Mouse (Mus musculus) limb, embryonic 11.5 days (tissue): ENCODE data around the gene Atp5mpl. TPM values are rescaled to one million over a fixed set of nuclear protein-coding genes. Genes with fewer than 3 reads are reported as not detected.

Source experiments
- ATAC-seq: fragments of 200-750 bp; cut with Nextera tagmentation; 2 replicates; pipeline ENCODE4 v1.8.0; 2017; ENCODE audit warnings: low read depth; ENCODE audit not compliant: insufficient number of reproducible peaks, low FRiP score, low TSS enrichment
- DNase-seq: peaks from one replicate; pipeline ENCODE4 v3.0.0-alpha.2; 2015; ENCODE audit warnings: low spot score
- H3K27ac ChIP-seq: fragments of 300-500 bp; sonication (generic); replicated peaks from 2 replicates; pipeline ENCODE4 v1.5.1; 2014; ENCODE audit warnings: low read depth, mild to moderate bottlenecking, low read length
- H3K27me3 ChIP-seq: fragments of 300-500 bp; sonication (generic); 2 replicates; pipeline ENCODE4 v1.6.1; 2014; ENCODE audit warnings: mild to moderate bottlenecking, low read length, mixed read lengths; ENCODE audit not compliant: control insufficient read depth, insufficient read depth
- H3K36me3 ChIP-seq: fragments of 300-500 bp; sonication (generic); 2 replicates; pipeline ENCODE4 v1.6.1; 2014; ENCODE audit warnings: mild to moderate bottlenecking, low read length, moderate library complexity, mixed read lengths; ENCODE audit not compliant: control insufficient read depth, insufficient read depth
- H3K4me1 ChIP-seq: fragments of 300-500 bp; sonication (generic); 2 replicates; pipeline ENCODE4 v1.6.1; 2014; ENCODE audit warnings: low read length, mixed read lengths; ENCODE audit not compliant: control insufficient read depth, insufficient read depth
- H3K4me2 ChIP-seq: fragments of 300-500 bp; sonication (generic); 2 replicates; pipeline ENCODE4 v1.6.1; 2014; ENCODE audit warnings: low read depth, mild to moderate bottlenecking, moderate library complexity; ENCODE audit not compliant: severe bottlenecking
- H3K4me3 ChIP-seq: fragments of 300-500 bp; sonication (generic); 2 replicates; pipeline ENCODE4 v1.5.1; 2014; ENCODE audit warnings: low read depth, low read length
- H3K9ac ChIP-seq: fragments of 300-500 bp; sonication (generic); 2 replicates; pipeline ENCODE4 v1.6.1; 2014; ENCODE audit warnings: mild to moderate bottlenecking, low read length
- H3K9me3 ChIP-seq: fragments of 300-500 bp; sonication (generic); 2 replicates; pipeline ENCODE4 v1.6.1; 2016; ENCODE audit warnings: low read length; ENCODE audit not compliant: control insufficient read depth
- WGBS: fragments of 180-500 bp; shearing (Covaris S2); extraction: QIAGEN DNeasy Blood & Tissue Kit; methylation state at CpG from one replicate; pipeline ENCODE4 v1.1.7; 2014; 5-methylcytosine and 5-hydroxymethylcytosine counted together
- polyA plus RNA-seq: library from polyadenylated mRNA; unstranded; fragments of >200 nt; fragmentation: Nextera tagmentation; extraction: Ambion mirVana; gene quantifications from 2 replicates; pipeline ENCODE4 v1.2.1, GENCODE M21; 2014

Gene Atp5mpl
- polyA plus RNA-seq, 1 experiment from 2014 or later = 670 TPM

DNA sequence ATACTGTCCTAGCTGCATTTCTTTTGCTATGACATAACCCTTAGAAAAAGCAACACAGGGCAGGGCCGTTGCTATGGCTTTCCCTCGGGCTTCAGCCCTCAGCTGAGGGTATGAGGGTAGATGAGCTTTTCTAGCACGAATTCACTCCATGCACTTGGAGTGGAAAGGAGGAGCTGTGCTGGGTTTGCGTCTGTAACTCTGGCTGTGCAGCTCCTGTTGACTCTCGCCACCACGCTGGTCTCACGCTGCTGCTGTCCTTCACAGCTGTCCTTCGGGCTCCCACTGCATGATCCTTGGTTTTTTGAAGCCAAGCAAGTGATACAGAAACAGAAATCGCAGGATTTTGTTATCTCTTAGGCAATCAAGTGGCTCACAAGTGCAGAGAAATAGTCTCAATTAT, 20.0 kb upstream of the Atp5mpl start:
- Histone ChIP-seq H3K4me1 (no peaks in the 10 kb centered on the region), H3K4me3 (no peak overlapping the region), H3K9me3 (no peaks in the 10 kb centered on the region), H3K27me3 (no peaks in the 10 kb centered on the region), H3K36me3 (no peaks in the 10 kb centered on the region), H3K9ac (no peak overlapping the region), H3K4me2 (no peak overlapping the region), H3K27ac (no peak overlapping the region)
- 53% methylated on average over 9 of the region's 9 CpGs for WGBS
- no peak for DNase-seq
- no peak for ATAC-seq

DNA sequence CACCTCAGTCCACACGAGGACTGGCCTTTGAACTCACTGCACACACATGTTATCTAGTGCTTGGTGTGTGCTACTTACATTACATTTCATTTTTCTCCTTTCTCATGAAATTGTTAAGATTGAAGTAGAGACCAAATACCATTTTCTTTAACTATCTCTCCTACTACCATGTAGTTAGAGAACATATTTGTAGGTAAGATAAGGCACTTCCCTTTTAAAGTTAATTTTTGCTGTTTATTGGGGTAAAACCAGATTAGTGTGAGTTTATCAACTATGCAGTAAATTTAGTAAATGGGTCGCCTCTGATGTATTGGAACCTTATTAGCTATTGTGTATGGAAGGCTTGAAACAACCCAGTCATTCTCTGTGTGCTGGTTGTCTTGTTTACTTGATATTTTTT, 16.4 kb upstream of the Atp5mpl start:
- H3K27me3 ChIP-seq = no peaks in the 10 kb centered on the region
- no peaks in the 10 kb centered on the region for H3K9me3 ChIP-seq
- WGBS = 63% methylated on average over 2 of the region's 2 CpGs
- no peak overlapping the region for H3K4me3 ChIP-seq
- H3K36me3 ChIP-seq = no peaks in the 10 kb centered on the region
- DNase-seq = no peak
- ATAC-seq = no peak
- no peak overlapping the region for H3K9ac ChIP-seq
- no peak overlapping the region for H3K4me2 ChIP-seq
- H3K4me1 ChIP-seq = no peaks in the 10 kb centered on the region
- H3K27ac ChIP-seq = no peak overlapping the region

DNA sequence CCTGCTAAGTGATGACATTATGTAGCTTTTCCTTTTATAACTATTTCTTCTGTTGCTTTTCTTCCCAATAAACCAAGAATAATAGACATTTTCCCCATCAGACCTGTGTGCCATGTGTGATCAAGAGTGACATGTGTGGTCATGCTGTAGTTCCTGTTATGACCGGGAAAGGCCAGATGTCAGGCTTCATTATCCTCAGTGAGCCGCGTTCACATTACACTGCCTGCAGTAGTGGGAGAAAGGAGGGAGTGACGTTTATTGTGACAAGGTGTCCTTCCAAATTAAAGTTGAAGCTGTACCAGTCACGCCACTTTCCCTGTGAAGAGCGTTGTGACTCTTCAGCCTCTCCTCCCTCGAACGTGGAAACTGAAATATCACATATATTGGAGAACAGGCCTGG, 15.1 kb upstream of the Atp5mpl start:
- Histone ChIP-seq H3K4me3 (no peak overlapping the region), H3K27ac (no peak overlapping the region), H3K27me3 (no peaks in the 10 kb centered on the region), H3K9me3 (no peaks in the 10 kb centered on the region), H3K9ac (no peak overlapping the region), H3K36me3 (no peaks in the 10 kb centered on the region), H3K4me2 (no peak overlapping the region), H3K4me1 (no peaks in the 10 kb centered on the region)
- 69% methylated on average over 8 of the region's 8 CpGs for WGBS
- ATAC-seq (no peak), DNase-seq (no peak)

DNA sequence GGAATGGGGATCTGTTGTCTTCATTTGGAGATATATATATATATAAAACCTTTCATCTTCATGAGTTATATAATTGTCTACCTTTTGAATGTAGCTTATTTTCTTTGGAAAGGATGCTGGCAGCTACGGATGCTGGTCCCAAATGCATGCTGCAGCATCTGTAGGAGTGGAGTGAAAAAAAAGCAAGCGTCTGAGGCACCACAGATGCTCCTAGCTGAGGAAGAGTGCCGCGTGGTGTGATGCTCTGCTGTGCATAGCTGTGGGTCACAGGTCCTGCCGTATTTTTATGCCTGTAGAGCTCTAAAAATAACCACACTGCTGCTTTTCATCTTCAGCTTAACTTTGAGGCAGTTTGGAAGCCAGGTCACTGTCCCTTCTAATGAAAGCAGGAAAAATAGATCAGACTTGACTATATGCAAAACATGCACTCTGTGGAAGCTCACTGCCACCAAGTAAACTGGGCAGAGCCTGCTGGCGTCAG, 14.2 kb upstream of the Atp5mpl start, which contains the start of gene Rd3l:
Gene Rd3l (minus strand): TSS at position 431 of the 481 bp plus-strand sequence.
- H3K4me2 ChIP-seq = no peak within 1 kb of the TSS
- H3K27me3 ChIP-seq = no peaks in the 10 kb centered on the region
- no peaks in the 10 kb centered on the region for H3K36me3 ChIP-seq
- no peak within 1 kb of the TSS for H3K4me3 ChIP-seq
- H3K27ac ChIP-seq = no peak within 1 kb of the TSS
- WGBS = 77% methylated on average over 6 of the region's 6 CpGs
- H3K9me3 ChIP-seq = no peaks in the 10 kb centered on the region
- H3K4me1 ChIP-seq = no peaks in the 10 kb centered on the region
- ATAC-seq (no peak), DNase-seq (no peak)
- no peak within 1 kb of the TSS for H3K9ac ChIP-seq

DNA sequence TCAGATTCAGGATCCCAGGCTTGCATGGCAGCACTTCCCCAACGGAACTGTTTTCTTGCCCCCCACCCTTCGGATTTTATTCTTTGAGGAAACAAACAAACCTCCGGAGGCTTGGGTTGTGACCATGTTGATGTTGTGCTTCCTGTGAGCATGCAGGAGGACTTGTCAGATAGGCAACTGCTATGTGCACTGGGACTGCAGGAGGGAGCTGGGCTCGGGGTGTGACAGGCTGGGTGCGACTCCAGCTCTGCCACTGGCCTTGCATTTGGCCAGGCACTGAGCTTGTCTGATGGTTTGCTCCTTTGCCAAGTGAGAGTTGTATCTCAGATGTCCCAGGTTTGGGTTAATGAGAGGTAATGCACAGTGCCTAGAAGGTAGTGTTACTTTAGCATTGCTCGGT, 11.5 kb upstream of the Atp5mpl start:
- Histone ChIP-seq H3K27ac (no peak overlapping the region), H3K9ac (no peak overlapping the region), H3K36me3 (no peaks in the 10 kb centered on the region), H3K4me3 (no peak overlapping the region), H3K4me1 (no peaks in the 10 kb centered on the region), H3K9me3 (no peaks in the 10 kb centered on the region), H3K27me3 (no peaks in the 10 kb centered on the region), H3K4me2 (no peak overlapping the region)
- ATAC-seq = no peak
- no peak for DNase-seq
- WGBS = 78% methylated on average over 6 of the region's 6 CpGs

DNA sequence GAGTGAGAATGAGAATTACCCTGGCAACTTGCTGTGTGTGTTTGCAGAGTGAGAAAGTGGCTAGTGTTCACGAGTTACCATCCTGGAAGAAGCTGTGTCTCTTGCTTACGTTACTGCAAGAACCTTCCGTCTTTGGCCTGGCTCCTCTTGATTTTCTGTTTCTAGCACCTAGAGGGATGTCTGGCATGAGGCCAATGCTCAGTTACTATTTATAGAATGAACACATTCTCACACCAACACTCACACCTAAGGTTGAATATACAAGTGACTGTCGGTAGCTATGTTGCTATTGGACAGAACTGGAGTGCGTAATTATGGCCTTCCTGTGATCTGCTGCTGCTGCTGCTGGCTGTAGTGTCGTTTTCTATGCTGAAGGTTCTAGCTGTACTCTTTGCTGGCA, 10.4 kb upstream of the Atp5mpl start:
- no peak for ATAC-seq
- no peak overlapping the region for H3K4me2 ChIP-seq

DNA sequence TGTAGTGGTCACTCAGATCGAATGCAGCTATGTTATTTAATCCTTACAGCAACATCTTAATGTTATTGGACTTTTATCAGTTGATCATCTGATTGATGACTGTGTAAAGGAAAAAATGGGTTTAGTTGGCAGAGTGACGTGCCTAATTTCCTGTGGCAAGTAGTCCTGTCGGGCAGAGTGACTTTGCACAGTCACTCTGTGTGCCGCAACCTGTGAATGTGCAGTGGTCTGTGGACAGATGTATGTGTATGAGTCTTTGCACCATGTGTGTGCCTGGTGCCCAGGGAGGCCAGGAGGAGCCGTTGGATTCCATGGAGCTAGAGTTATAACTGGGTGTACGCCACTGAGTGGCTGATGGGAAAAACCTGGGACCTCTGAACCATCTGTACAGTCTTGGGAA, 7.8 kb upstream of the Atp5mpl start:
- 86% methylated on average over 6 of the region's 6 CpGs for WGBS
- H3K4me2 ChIP-seq = no peak overlapping the region
- ATAC-seq = no peak
- no peak for DNase-seq
- no peak overlapping the region for H3K27ac ChIP-seq
- no peaks in the 10 kb centered on the region for H3K27me3 ChIP-seq
- H3K4me3 ChIP-seq = no peak overlapping the region
- H3K9ac ChIP-seq = no peak overlapping the region
- no peaks in the 10 kb centered on the region for H3K9me3 ChIP-seq
- no peaks in the 10 kb centered on the region for H3K4me1 ChIP-seq
- H3K36me3 ChIP-seq = no peaks in the 10 kb centered on the region

More for the DNA sequence above, 10.4 kb upstream of the Atp5mpl start:
- Histone ChIP-seq H3K27me3 (no peaks in the 10 kb centered on the region), H3K4me1 (no peaks in the 10 kb centered on the region), H3K36me3 (no peaks in the 10 kb centered on the region), H3K9ac (no peak overlapping the region), H3K9me3 (no peaks in the 10 kb centered on the region), H3K4me3 (no peak overlapping the region), H3K27ac (no peak overlapping the region)
- no peak for DNase-seq
- 60% methylated on average over 6 of the region's 6 CpGs for WGBS

DNA sequence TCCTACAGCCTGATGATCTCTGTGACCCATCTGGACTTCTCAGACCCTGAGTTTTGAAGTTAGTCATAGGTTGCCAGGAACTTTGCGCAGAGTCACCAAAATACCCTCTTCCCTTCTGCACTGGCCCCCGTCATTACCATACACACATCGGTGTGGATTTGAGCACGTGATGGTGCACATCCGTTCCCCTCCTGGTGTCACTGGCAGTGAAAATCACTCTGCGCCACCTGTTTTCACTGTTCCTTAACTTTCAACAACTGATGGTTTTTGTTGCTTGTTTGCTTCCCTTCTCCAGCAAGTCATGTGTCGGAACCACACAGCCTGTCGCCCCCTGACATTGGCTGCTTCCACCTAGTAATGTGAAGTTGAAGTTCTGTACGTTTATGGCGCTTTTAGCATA, 5.7 kb upstream of the Atp5mpl start:
- H3K9me3 ChIP-seq = no peaks in the 10 kb centered on the region
- no peak overlapping the region for H3K4me3 ChIP-seq
- no peak overlapping the region for H3K9ac ChIP-seq
- no peaks in the 10 kb centered on the region for H3K27me3 ChIP-seq
- no peaks in the 10 kb centered on the region for H3K36me3 ChIP-seq
- H3K4me1 ChIP-seq = no peaks in the 10 kb centered on the region
- ATAC-seq (no peak), DNase-seq (no peak)
- 89% methylated on average over 10 of the region's 10 CpGs for WGBS
- H3K27ac ChIP-seq = no peak overlapping the region
- H3K4me2 ChIP-seq = no peak overlapping the region

DNA sequence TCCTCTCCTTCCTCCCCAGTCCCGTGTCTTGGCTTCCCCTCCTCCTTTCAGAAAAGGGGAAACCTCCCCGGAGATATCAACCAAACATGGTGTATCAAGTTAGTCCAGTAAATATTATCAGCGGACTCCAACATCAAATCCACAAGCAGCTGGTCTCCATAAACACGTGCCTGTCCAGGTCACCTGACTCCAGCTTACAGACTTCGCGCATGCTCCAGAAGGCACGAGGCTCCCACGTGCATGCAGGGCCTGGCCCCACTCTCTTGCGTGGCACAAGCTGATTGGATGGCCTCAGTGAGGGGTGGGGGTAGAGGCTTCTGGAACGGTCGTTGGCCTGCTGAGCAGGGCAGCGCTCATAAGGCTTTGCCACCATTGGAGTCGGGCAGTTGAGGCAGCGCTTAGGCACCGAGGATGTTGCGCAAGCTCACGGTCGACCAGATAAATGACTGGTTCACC, 4.5 kb upstream of the Atp5mpl start, which contains the start of gene Tdrd9:
Gene Tdrd9 (plus strand): TSS at position 329 of the 456 bp plus-strand sequence.
- no peak within 1 kb of the TSS for H3K4me2 ChIP-seq
- H3K36me3 ChIP-seq = no peaks in the 10 kb centered on the region
- H3K4me1 ChIP-seq = no peaks in the 10 kb centered on the region; the same call in 1 of the 2 replicates
- no peak within 1 kb of the TSS for H3K4me3 ChIP-seq
- no peak for DNase-seq
- ATAC-seq = no peak
- no peaks in the 10 kb centered on the region for H3K9me3 ChIP-seq
- no peak within 1 kb of the TSS for H3K27ac ChIP-seq
- WGBS = 87% methylated on average over 18 of the region's 18 CpGs
- H3K9ac ChIP-seq = no peak within 1 kb of the TSS
- H3K27me3 ChIP-seq = no peaks in the 10 kb centered on the region
